ENCODE assay signal across 17 mouse cellular contexts in genomic region chr1:193590301-193590829, GRCm38 (mm10).
DNase-seq lines count a peak whose midpoint lies in the region; ATAC-seq and TF ChIP-seq lines count a peak whose summit lies in the region.
"Had no signal": no experiment of that assay in that cellular context is flagged by ENCODE, and none has a peak within 500 bp of the region (broad histone marks: within the 10 kb centered on the region; RNA-seq: fewer than 3 reads in every experiment).

No protein-coding gene starts in this region.

- H3K4me2 ChIP-seq in neural tube, embryonic 12.5 days (replicated peaks): no peak overlapping the region
- no peak overlapping the region for H3K4me2 ChIP-seq in forebrain, embryonic 12.5 days
- no peak overlapping the region for H3K4me2 ChIP-seq in midbrain, embryonic 13.5 days (replicated peaks)
- H3K4me2 ChIP-seq: heart, embryonic 11.5 days; intestine, embryonic 15.5 days; liver, embryonic 11.5 days; lung, embryonic 15.5 days; stomach, embryonic 15.5 days had no signal

- H3K36me3 ChIP-seq in neural tube, embryonic 12.5 days: no peaks in the 10 kb centered on the region
- no peaks in the 10 kb centered on the region for H3K36me3 ChIP-seq in forebrain, embryonic 12.5 days (replicated peaks)
- H3K36me3 ChIP-seq in midbrain, embryonic 13.5 days: no peaks in the 10 kb centered on the region
- H3K36me3 ChIP-seq: intestine, embryonic 15.5 days; lung, embryonic 15.5 days; stomach, embryonic 15.5 days had no signal

- no peaks in the 10 kb centered on the region for H3K9me3 ChIP-seq in neural tube, embryonic 12.5 days
- no peaks in the 10 kb centered on the region for H3K9me3 ChIP-seq in forebrain, embryonic 12.5 days
- no peaks in the 10 kb centered on the region for H3K9me3 ChIP-seq in midbrain, embryonic 13.5 days
- H3K9me3 ChIP-seq: intestine, embryonic 15.5 days; lung, embryonic 15.5 days; stomach, embryonic 15.5 days had no signal

- no peak for TF ChIP-seq CTCF in gastrocnemius, adult 2 months (IDR thresholded peaks at IDR 0.05)

- H3K4me1 ChIP-seq in neural tube, embryonic 12.5 days: peaks cover 23% of the 10 kb centered on the region
- H3K4me1 ChIP-seq in forebrain, embryonic 12.5 days: peaks cover 46% of the 10 kb centered on the region
- peaks cover 37% of the 10 kb centered on the region for H3K4me1 ChIP-seq in midbrain, embryonic 13.5 days (replicated peaks)
- H3K4me1 ChIP-seq: stomach, embryonic 15.5 days had no signal

- 16% methylated on average over 5 of the region's 5 CpGs for WGBS in neural tube, embryonic 12.5 days
- WGBS in forebrain, embryonic 12.5 days: 5% methylated on average over 5 of the region's 5 CpGs
- 13% methylated on average over 5 of the region's 5 CpGs for WGBS in midbrain, embryonic 13.5 days

- ATAC-seq in neural tube, embryonic 12.5 days (ENCODE audit: low FRiP score, low read depth): 0 out of 2 replicates have a peak, but pooled peaks have one; percentile 18
- ATAC-seq in forebrain, embryonic 12.5 days (ENCODE audit: low FRiP score): peak; percentile 27; the same call in 1 of the 2 replicates
- ATAC-seq in midbrain, embryonic 13.5 days: peak; percentile 80
- ATAC-seq: CD4-positive, CD25-positive, alpha-beta regulatory T cell, adult 4 months; intestine, embryonic 15.5 days had no signal

- H3K4me3 ChIP-seq in neural tube, embryonic 12.5 days: no peak overlapping the region
- H3K4me3 ChIP-seq in forebrain, embryonic 12.5 days (replicated peaks): no peak overlapping the region
- H3K4me3 ChIP-seq in midbrain, embryonic 13.5 days (replicated peaks): no peak overlapping the region
- H3K4me3 ChIP-seq in gastrocnemius, adult 2 months: no peak overlapping the region
- H3K4me3 ChIP-seq: intestine, embryonic 15.5 days; lung, embryonic 15.5 days; stomach, embryonic 15.5 days had no signal

- no peaks in the 10 kb centered on the region for H3K27me3 ChIP-seq in neural tube, embryonic 12.5 days (replicated peaks)
- H3K27me3 ChIP-seq in forebrain, embryonic 12.5 days: no peaks in the 10 kb centered on the region
- H3K27me3 ChIP-seq in midbrain, embryonic 13.5 days: no peaks in the 10 kb centered on the region
- H3K27me3 ChIP-seq: intestine, embryonic 15.5 days; lung, embryonic 15.5 days; stomach, embryonic 15.5 days had no signal

- H3K27ac ChIP-seq in neural tube, embryonic 12.5 days: no peak overlapping the region
- peak overlapping the region; percentile 20 for H3K27ac ChIP-seq in forebrain, embryonic 12.5 days
- H3K27ac ChIP-seq in midbrain, embryonic 13.5 days: peak overlapping the region; percentile 72
- no peak overlapping the region for H3K27ac ChIP-seq in gastrocnemius, adult 2 months
- H3K27ac ChIP-seq: intestine, embryonic 15.5 days; lung, embryonic 15.5 days; stomach, embryonic 15.5 days had no signal

- intact Hi-C loops in gastrocnemius, adult 2 months (cut with DNase I): no loop called here

- DNase-seq in neural tube, embryonic 10.5 days (ENCODE audit: extremely low spot score, low spot score): no peak
- DNase-seq in right cerebral cortex, adult 2 months (ENCODE audit: low spot score in 2 of 2): no peak
- DNase-seq in ovary, postnatal 14 days (ENCODE audit: low spot score): no peak
- no peak for DNase-seq in gastrocnemius, adult 2 months
- DNase-seq: adrenal gland, postnatal 25 days; cerebellum, postnatal 10 days; gastrocnemius, postnatal 25 days; kidney, postnatal 14 days had no signal

- H3K9ac ChIP-seq in neural tube, embryonic 12.5 days: no peak overlapping the region
- no peak overlapping the region for H3K9ac ChIP-seq in forebrain, embryonic 12.5 days
- no peak overlapping the region for H3K9ac ChIP-seq in midbrain, embryonic 13.5 days (replicated peaks)
- H3K9ac ChIP-seq: intestine, embryonic 15.5 days; lung, embryonic 15.5 days; stomach, embryonic 15.5 days had no signal

Comparison
In these comparisons a context has a peak if more than half of its experiments do, and no peak if none do; other contexts are left out.
1. ATAC-seq: peak in every context shown above with its lines; median percentile 80 in midbrain, embryonic 13.5 days; 27 in forebrain, embryonic 12.5 days; 18 in neural tube, embryonic 12.5 days.
2. H3K27ac ChIP-seq: peak in forebrain, embryonic 12.5 days (single experiment) and midbrain, embryonic 13.5 days (single experiment); none in neural tube, embryonic 12.5 days (single experiment) and gastrocnemius, adult 2 months (single experiment).